Mouse (Mus musculus) hindbrain, embryonic 15.5 days (tissue): ENCODE data around the gene Blnk. TPM values are rescaled to one million over a fixed set of nuclear protein-coding genes. Genes with fewer than 3 reads are reported as not detected.

ENCODE experiments used
- ATAC-seq: fragments of 200-750 bp; cut with Nextera tagmentation; 2 replicates; pipeline ENCODE4 v1.8.0; 2017; ENCODE audit warnings: low read depth, moderate number of reproducible peaks, moderate TSS enrichment; ENCODE audit not compliant: low FRiP score
- H3K27ac ChIP-seq: fragments of 300-500 bp; sonication (generic); replicated peaks from 2 replicates; pipeline ENCODE4 v1.5.1; 2015; ENCODE audit warnings: mild to moderate bottlenecking, inconsistent platforms
- H3K27me3 ChIP-seq: fragments of 300-500 bp; sonication (generic); 2 replicates; pipeline ENCODE4 v1.6.1; 2015; ENCODE audit warnings: control low read depth, inconsistent platforms
- H3K36me3 ChIP-seq: fragments of 300-500 bp; sonication (generic); 2 replicates; pipeline ENCODE4 v1.6.1; 2015; ENCODE audit warnings: control low read depth, inconsistent platforms
- H3K4me1 ChIP-seq: fragments of 300-500 bp; sonication (generic); replicated peaks from 2 replicates; pipeline ENCODE4 v1.6.1; 2015; ENCODE audit warnings: control low read depth, inconsistent platforms
- H3K4me2 ChIP-seq: fragments of 300-500 bp; sonication (generic); 2 replicates; pipeline ENCODE4 v1.6.1; 2015; ENCODE audit warnings: moderate library complexity, mild to moderate bottlenecking, inconsistent platforms
- H3K4me3 ChIP-seq: fragments of 300-500 bp; sonication (generic); 2 replicates; pipeline ENCODE4 v1.5.1; 2015; ENCODE audit warnings: mild to moderate bottlenecking, inconsistent platforms
- H3K9ac ChIP-seq: fragments of 300-500 bp; sonication (generic); 2 replicates; pipeline ENCODE4 v1.6.1; 2015; ENCODE audit warnings: inconsistent platforms
- H3K9me3 ChIP-seq: fragments of 300-500 bp; sonication (generic); 2 replicates; pipeline ENCODE4 v1.6.1; 2016; ENCODE audit warnings: control low read depth, inconsistent platforms
- WGBS: fragments of 180-500 bp; shearing (Covaris S2); methylation state at CpG from one replicate; pipeline ENCODE4 v1.1.7; 2015; 5-methylcytosine and 5-hydroxymethylcytosine counted together
- polyA plus RNA-seq: library from polyadenylated mRNA; unstranded; fragments of >200 nt; fragmentation: Nextera tagmentation; extraction: Ambion mirVana; gene quantifications from 2 replicates; pipeline ENCODE4 v1.2.1, GENCODE M21; 2015

Gene Blnk
- polyA plus RNA-seq, 1 experiment from 2014 or later = 0.79 TPM

- Histone ChIP-seq H3K4me2 (no peak overlapping the region), H3K9me3 (no peaks in the 10 kb centered on the region), H3K4me1 (no peaks in the 10 kb centered on the region), H3K27ac (no peak overlapping the region), H3K36me3 (no peaks in the 10 kb centered on the region), H3K4me3 (no peak overlapping the region), H3K9ac (no peak overlapping the region), H3K27me3 (no peaks in the 10 kb centered on the region)
- no peak for ATAC-seq
- 96% methylated on average over 1 of the region's 1 CpGs for WGBS
These were observed 9.8 kb downstream of the Blnk start for GRCm38 (mm10) chr19:40984536-40984935.

GRCm38 (mm10) chr19:40980671-40981070 is 13.7 kb downstream of the Blnk start:
- 84% methylated on average over 5 of the region's 5 CpGs for WGBS
- no peaks in the 10 kb centered on the region for H3K4me1 ChIP-seq
- ATAC-seq = no peak

GRCm38 (mm10) chr19:40978026-40978425 is 16.3 kb downstream of the Blnk start:
- ATAC-seq = no peak
- WGBS = 46% methylated on average over 5 of the region's 5 CpGs

More at GRCm38 (mm10) chr19:40980671-40981070, 13.7 kb downstream of the Blnk start:
- no peak overlapping the region for H3K27ac ChIP-seq
- no peak overlapping the region for H3K4me3 ChIP-seq
- H3K36me3 ChIP-seq = no peaks in the 10 kb centered on the region
- H3K9ac ChIP-seq = no peak overlapping the region
- H3K4me2 ChIP-seq = no peak overlapping the region
- no peaks in the 10 kb centered on the region for H3K9me3 ChIP-seq
- H3K27me3 ChIP-seq = no peaks in the 10 kb centered on the region

GRCm38 (mm10) chr19:40976946-40977917 is 17.1 kb downstream of the Blnk start:
- Histone ChIP-seq H3K9me3 (no peaks in the 10 kb centered on the region), H3K4me1 (no peaks in the 10 kb centered on the region), H3K27me3 (no peaks in the 10 kb centered on the region), H3K4me3 (no peak overlapping the region), H3K9ac (no peak overlapping the region), H3K27ac (no peak overlapping the region), H3K36me3 (no peaks in the 10 kb centered on the region), H3K4me2 (no peak overlapping the region)
- ATAC-seq = no peak
- 90% methylated on average over 11 of the region's 11 CpGs for WGBS

More at GRCm38 (mm10) chr19:40978026-40978425, 16.3 kb downstream of the Blnk start:
- Histone ChIP-seq H3K9me3 (no peaks in the 10 kb centered on the region), H3K4me3 (no peak overlapping the region), H3K27ac (no peak overlapping the region), H3K36me3 (no peaks in the 10 kb centered on the region), H3K27me3 (no peaks in the 10 kb centered on the region), H3K4me1 (no peaks in the 10 kb centered on the region), H3K4me2 (no peak overlapping the region), H3K9ac (no peak overlapping the region)

GRCm38 (mm10) chr19:40971273-40971914 is 22.9 kb downstream of the Blnk start:
- no peaks in the 10 kb centered on the region for H3K27me3 ChIP-seq
- no peak for ATAC-seq
- 91% methylated on average over 5 of the region's 5 CpGs for WGBS

GRCm38 (mm10) chr19:40970775-40971174 is 23.6 kb downstream of the Blnk start:
- no peaks in the 10 kb centered on the region for H3K27me3 ChIP-seq
- no peaks in the 10 kb centered on the region for H3K4me1 ChIP-seq
- no peak overlapping the region for H3K9ac ChIP-seq
- no peak for ATAC-seq
- H3K36me3 ChIP-seq = no peaks in the 10 kb centered on the region
- H3K27ac ChIP-seq = no peak overlapping the region
- no peak overlapping the region for H3K4me3 ChIP-seq
- no peaks in the 10 kb centered on the region for H3K9me3 ChIP-seq
- no peak overlapping the region for H3K4me2 ChIP-seq
- WGBS = 87% methylated on average over 7 of the region's 7 CpGs

More at GRCm38 (mm10) chr19:40971273-40971914, 22.9 kb downstream of the Blnk start:
- H3K9me3 ChIP-seq = no peaks in the 10 kb centered on the region
- H3K36me3 ChIP-seq = no peaks in the 10 kb centered on the region
- H3K27ac ChIP-seq = no peak overlapping the region
- no peak overlapping the region for H3K4me3 ChIP-seq
- no peaks in the 10 kb centered on the region for H3K4me1 ChIP-seq
- H3K9ac ChIP-seq = no peak overlapping the region
- H3K4me2 ChIP-seq = no peak overlapping the region

GRCm38 (mm10) chr19:40970301-40970700 is 24.0 kb downstream of the Blnk start:
- Histone ChIP-seq H3K4me2 (no peak overlapping the region), H3K9me3 (no peaks in the 10 kb centered on the region), H3K4me3 (no peak overlapping the region), H3K27me3 (no peaks in the 10 kb centered on the region), H3K9ac (no peak overlapping the region), H3K4me1 (no peaks in the 10 kb centered on the region), H3K27ac (no peak overlapping the region), H3K36me3 (no peaks in the 10 kb centered on the region)
- 72% methylated on average over 4 of the region's 4 CpGs for WGBS
- ATAC-seq = no peak

- H3K9me3 ChIP-seq = no peaks in the 10 kb centered on the region
- H3K4me3 ChIP-seq = no peak overlapping the region
- no peaks in the 10 kb centered on the region for H3K36me3 ChIP-seq
- no peak overlapping the region for H3K4me2 ChIP-seq
- 90% methylated on average over 6 of the region's 6 CpGs for WGBS
- no peaks in the 10 kb centered on the region for H3K4me1 ChIP-seq
- no peak overlapping the region for H3K27ac ChIP-seq
- ATAC-seq = no peak
- no peak overlapping the region for H3K9ac ChIP-seq
- H3K27me3 ChIP-seq = no peaks in the 10 kb centered on the region
These were observed 29.1 kb downstream of the Blnk start for GRCm38 (mm10) chr19:40964936-40965850.

GRCm38 (mm10) chr19:40964367-40964891 is 29.9 kb downstream of the Blnk start:
- no peak for ATAC-seq
- Histone ChIP-seq H3K9ac (no peak overlapping the region), H3K4me3 (no peak overlapping the region), H3K9me3 (no peaks in the 10 kb centered on the region), H3K4me2 (no peak overlapping the region), H3K36me3 (no peaks in the 10 kb centered on the region), H3K27ac (no peak overlapping the region), H3K4me1 (no peaks in the 10 kb centered on the region), H3K27me3 (no peaks in the 10 kb centered on the region)
- 66% methylated on average over 3 of the region's 3 CpGs for WGBS

GRCm38 (mm10) chr19:40962988-40963387 is 31.3 kb downstream of the Blnk start:
- no peaks in the 10 kb centered on the region for H3K4me1 ChIP-seq
- WGBS = 50% methylated on average over 12 of the region's 12 CpGs
- ATAC-seq = no peak
- H3K36me3 ChIP-seq = no peaks in the 10 kb centered on the region
- H3K4me2 ChIP-seq = no peak overlapping the region
- H3K9ac ChIP-seq = no peak overlapping the region
- no peak overlapping the region for H3K27ac ChIP-seq
- H3K4me3 ChIP-seq = no peak overlapping the region
- H3K9me3 ChIP-seq = no peaks in the 10 kb centered on the region
- H3K27me3 ChIP-seq = no peaks in the 10 kb centered on the region

- H3K9me3 ChIP-seq = no peaks in the 10 kb centered on the region
- no peak for ATAC-seq
- H3K36me3 ChIP-seq = no peaks in the 10 kb centered on the region
- WGBS = 9% methylated on average over 1 of the region's 1 CpGs
- no peak overlapping the region for H3K27ac ChIP-seq
- H3K27me3 ChIP-seq = no peaks in the 10 kb centered on the region
- no peak overlapping the region for H3K4me2 ChIP-seq
- H3K9ac ChIP-seq = no peak overlapping the region
- H3K4me1 ChIP-seq = no peaks in the 10 kb centered on the region
- H3K4me3 ChIP-seq = no peak overlapping the region
These were observed 35.4 kb downstream of the Blnk start for GRCm38 (mm10) chr19:40958981-40959380.
